Mouse (Mus musculus) kidney, postnatal 25 days (tissue): ENCODE measurements around the gene Cib3.

Experiments
- DNase-seq, 2 experiments: peaks; one replicate each; pipeline ENCODE4 v3.0.0; 2021; ENCODE audit warnings: mixed read lengths in 2 of 2

Gene Cib3

DNA sequence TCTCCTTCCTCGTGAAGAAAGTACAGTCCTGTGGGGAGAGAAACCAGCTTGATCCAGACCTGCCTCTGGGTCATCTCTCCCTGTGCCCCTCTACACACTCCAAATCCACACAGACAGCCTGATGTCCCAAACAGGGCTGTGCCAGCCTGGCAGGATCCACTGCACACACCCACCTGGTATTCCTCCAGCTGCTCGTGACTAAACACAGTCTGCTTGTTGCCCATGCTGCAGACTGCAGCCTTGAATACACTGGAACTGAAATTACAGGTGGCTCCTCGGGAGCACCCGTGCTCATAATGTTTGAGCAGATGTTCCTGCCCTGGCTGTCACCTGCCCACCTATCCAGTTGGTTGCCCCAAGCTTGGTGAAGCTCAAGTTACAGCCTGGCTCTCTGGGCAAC lies at the start of gene Cib3:
Gene Cib3 (minus strand): TSS at position 87 of the 400 bp plus-strand sequence.
- DNase-seq = no peak

DNA sequence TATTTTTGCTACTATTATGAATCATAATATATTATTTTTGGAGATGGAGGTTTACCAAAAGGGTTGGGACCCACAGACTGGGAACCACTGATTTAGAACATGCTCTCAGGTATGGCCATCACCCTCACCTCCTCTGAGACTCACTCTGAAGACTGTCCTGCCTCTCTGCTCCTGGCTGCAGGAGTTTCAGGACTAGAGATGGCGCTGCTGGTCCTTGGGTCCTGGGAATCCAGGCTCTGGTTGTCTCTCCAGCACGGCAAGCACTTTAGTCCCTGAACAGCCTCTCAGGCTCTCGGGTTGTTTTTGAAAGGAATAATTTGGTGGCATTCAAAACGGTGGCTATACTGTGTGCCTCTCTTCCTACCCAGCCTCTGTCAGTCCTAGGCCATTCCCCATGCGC lies 49.2 kb upstream of the Cib3 start:
- peak; percentile 52 to 58 for DNase-seq

GRCm38 (mm10) chr8:72261431-72261830 lies 48.8 kb upstream of the Cib3 start:
- DNase-seq = no peak

DNA sequence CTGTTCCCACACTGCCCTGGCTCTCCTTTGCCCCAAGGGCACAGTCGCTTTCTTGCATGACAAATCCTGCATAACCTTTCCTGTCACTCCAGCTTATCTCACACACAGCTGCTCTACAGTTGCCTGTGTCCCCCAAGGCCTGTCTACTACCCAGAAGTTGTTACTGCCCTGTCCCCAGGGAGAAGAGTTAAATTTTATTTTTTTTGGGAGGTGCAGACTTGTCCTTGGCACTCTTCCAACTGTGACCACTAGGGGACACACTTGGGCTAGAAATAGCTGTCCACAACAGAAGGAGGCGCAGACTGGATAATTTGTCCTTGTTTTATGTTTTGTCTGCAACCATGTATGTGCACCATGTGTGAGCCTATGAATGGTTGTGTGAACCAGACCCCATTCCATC lies 48.4 kb upstream of the Cib3 start:
- peak; percentile 50 to 63 for DNase-seq

DNA sequence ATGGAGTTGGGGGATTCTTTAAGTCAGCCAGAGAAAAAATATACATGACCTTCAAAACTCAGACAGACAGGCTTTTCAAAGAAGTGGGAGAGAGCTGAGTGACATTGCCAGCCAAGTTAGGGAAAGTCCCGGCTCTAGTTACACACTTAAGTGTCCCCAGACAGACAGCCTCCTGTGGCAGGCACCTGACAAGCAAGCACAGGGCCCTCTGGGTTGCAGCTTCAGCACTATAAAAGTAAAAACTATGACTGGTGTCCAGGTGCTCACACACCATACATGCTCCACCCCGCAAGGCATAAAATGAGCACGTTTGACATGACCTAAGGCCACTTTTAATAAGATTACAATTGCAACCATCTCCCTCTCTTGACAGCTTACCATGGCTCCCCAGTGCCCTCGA lies 47.9 kb upstream of the Cib3 start:
- DNase-seq = no peak

GRCm38 (mm10) chr8:72259862-72260261 lies 47.2 kb upstream of the Cib3 start:
- no peak for DNase-seq

GRCm38 (mm10) chr8:72257902-72258238 lies 45.2 kb upstream of the Cib3 start:
- DNase-seq = no peak

DNA sequence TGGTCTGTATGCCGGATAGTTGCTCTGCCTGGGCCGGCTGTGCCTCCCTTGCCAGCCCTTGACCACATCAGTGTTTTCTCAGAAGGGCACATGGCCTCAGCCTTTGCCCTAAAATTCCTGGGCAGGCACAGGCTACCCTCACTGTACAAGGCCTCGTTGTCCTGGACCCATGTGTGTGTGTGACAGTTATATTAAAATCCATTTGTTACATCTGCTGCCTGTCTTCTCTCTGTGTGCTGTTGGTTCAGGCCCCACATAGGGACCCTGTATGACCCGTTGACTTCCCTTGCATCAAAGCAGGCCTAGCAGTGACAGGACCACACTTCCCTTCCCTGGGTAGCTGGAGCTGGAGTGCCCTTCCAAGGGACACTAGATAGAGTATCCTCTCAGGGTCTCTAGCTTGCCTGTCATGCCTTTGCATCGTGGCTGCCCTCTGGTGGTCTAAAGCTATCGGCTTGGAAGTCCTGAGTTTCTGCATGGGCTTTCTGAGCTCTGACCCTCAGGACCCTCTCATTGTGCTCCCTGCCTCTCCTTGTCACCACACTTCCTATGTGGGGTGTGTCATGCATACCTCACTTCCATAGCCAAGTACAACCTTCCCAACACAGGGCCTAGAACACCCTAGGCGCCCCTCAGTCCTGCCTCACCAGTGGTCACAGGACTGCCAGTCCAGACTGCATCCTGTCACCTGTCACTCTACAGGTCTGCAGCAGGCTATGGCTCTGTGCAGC lies 44.7 kb upstream of the Cib3 start:
- peak in 1 of 2 experiments; percentile 65 for DNase-seq

DNA sequence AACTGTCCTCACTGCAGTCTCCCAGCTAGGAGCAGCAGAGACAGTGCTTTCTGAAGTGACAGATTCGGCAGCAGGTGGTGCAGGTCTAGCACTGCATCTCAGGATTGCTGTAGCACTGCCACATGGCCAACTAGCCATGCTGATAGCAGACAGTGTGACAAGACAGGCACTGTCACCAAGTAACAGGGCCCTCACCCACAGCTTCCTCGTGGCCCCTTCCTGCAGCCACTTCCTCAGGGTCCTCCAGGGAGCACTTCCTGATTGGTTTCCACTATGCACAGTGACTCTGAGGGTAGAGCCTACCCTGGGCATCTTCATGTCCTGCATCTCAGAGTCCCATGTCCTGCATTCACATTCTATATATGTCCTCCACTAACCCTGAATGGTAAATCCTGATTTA lies 32.0 kb upstream of the Cib3 start:
- DNase-seq = no peak

GRCm38 (mm10) chr8:72242226-72242625 lies 29.6 kb upstream of the Cib3 start:
- DNase-seq = no peak

GRCm38 (mm10) chr8:72240951-72241350 lies 28.3 kb upstream of the Cib3 start:
- DNase-seq = peak in 1 of 2 experiments; percentile 34

- no peak for DNase-seq
Measured at GRCm38 (mm10) chr8:72240403-72240763, 27.7 kb upstream of the Cib3 start.

DNA sequence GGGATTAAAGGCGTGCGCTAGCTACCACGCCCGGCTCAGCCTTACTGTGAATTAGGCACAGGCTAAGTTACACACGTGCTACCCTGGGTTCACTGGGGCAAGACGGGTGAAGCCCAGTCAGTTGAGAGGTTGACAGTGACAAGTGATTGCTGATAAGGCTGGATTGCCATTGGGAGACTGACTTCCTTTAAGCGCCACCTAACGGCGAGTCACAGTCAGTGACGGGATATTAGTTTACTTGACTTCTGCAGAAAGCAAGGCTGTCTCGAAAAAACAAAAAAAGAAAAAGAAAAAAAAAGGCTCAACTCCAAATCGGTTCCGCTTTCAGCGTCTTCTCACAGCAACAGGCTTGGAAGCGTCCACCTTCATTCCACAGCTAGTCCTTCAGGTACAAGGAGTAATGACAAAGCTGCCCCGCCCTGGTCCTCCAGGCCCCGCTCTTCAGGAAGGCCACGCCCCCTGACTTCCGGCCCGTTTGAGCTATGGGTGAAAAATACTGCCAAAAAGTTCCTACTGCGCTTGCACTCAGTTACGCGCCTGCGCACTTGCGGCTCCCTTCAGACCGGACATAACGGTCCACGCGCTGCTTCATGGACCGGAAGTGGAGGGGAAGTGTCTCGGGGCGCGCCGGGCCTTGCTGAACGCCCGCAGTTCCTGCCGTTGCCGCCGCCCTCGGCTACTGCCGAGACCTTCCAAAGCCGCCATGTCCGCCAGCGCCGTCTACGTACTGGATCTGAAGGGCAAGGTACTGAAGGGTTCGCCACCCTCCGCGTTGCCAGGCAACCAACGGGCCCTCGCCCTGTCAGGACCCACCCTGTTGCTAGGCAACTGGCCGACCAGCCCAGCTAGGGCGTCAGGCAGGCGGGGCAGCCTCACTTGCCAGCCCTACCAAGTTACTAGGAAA lies 27.1 kb upstream of the Cib3 start, which contains the start of gene Ap1m1:
Gene Ap1m1 (plus strand): TSS at position 520 of the 904 bp plus-strand sequence.
- DNase-seq = peak; percentile 99 to 100

DNA sequence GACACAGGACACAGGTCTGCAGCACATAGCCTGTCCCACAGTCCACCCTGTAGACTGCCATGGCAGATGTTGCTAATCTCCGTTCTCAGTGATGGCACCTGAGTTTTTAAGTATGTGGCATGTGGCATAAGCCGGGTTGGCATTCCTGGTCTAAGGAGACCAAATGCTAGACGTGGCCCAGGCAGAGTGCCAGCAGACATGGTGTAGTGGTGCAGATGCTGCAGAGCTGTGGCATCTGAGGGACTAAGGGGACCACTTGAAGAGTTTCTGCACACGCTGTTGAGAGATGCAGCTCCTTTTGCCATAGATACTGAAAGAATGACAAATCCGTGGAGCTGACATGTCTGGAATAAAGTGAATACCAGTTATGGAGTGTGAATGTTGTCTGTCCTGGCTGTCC lies 10.0 kb upstream of the Cib3 start:
- DNase-seq = no peak

DNA sequence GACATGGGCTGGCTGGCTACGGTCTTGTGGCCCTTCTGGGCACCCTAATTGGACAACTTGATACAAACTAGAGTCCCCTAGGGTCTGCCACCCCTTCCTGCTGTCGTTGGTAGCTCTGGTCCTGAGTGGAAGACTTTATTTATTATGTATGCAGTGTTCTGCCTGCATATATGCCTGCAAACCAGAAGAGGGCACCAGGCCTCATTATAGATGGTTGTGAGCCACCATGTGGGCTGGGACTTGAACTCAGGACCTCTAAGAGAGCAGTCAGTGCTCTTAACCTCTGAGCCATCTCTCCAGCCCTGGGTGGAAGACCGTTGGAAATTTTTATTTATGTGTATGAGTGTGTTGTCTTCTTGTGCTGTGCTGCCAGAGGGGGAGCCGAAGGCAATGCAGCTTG lies 8.1 kb upstream of the Cib3 start:
- no peak for DNase-seq

DNA sequence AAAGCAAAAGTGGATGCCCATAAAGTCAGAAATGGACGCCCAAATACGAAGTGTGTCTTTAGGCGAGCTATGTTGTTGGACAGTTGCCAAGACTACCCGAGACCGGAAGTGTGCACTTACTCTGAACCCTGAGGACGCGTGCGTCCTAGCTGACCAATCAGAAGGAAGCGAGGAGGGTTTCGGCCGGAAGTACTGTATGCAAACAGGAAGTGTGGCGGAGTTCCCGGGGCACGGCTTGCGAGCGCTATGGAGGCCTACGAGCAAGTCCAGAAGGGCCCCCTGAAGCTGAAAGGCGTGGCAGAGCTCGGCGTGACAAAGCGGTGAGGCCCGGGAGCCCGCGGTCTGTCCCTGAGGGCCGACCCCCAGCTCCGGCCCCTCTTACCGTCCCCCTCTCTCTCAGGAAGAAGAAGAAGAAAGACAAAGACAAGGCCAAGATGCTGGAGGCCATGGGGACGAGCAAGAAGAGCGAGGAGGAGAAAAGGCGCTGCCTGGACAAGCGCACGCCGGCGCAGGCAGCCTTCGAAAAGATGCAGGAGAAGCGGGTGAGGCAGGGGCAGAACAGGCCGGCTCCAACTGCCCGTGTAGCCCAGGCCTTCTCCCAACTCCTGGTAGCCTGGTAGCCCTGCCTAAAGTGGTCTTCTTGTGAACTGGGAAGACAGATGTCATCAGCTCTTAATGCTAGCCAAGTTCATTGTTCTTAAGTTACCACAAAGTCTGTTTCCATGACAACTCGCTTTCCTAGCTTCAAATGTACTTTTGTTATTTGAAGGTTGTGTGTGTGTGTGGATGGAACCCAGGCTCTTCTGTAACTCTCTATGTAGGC lies 7.1 kb upstream of the Cib3 start, which contains the start of gene Fam32a:
Gene Fam32a (plus strand): TSS at position 190 of the 823 bp plus-strand sequence.
- peak; percentile 94 to 96 for DNase-seq

- DNase-seq = no peak
Measured at GRCm38 (mm10) chr8:72218781-72219540, 6.3 kb upstream of the Cib3 start.

GRCm38 (mm10) chr8:72215871-72216270 lies 3.2 kb upstream of the Cib3 start:
- no peak for DNase-seq

- peak; percentile 67 to 72 for DNase-seq
Measured at GRCm38 (mm10) chr8:72215060-72215459, 2.4 kb upstream of the Cib3 start.

GRCm38 (mm10) chr8:72213536-72213935 lies 899 bp upstream of the Cib3 start, which contains the start of gene Gm11034:
Gene Gm11034, minus strand, starts transcription at chr8:72213636.
- DNase-seq = no peak

DNA sequence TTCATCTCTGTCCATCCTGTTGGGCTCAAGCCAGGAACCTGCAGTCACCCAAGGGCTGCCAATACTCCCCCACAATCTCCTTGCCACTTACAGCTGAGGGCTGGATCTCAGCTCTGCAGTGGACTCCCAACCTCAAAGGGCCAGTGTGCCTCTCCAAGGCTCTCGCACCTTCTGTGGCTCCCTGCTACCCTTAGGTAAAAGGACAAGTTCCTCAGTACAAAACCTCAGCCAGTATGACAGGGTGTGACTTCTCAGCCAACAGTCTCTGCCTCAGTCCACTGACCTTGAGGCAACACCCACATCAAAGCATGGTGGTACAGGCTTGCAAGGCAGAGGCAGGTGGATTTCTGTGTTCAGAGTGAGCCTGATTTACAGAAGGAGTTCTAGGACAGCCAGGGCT lies 791 bp downstream of the Cib3 start:
- DNase-seq = no peak

DNA sequence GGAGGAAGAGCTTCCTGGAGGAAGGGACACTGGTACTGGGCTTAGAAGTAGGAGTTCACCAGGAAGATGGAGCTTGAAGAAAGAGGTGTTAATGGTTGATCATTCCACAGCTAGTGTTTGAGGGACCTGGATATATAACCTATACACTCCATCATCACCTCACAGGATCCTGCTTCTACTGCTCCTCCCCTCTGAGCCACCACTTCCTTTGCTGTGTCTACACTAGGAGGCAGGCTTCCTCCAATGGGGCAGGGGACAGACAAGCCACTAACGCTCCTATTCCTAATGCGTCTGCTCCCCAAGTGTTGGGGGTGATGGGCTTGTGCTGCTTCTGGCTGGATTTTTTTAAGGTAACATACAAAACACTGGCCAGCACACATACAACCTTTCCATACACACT lies 1.9 kb downstream of the Cib3 start:
- DNase-seq = peak in 1 of 2 experiments; percentile 5
